Mouse (Mus musculus) liver, postnatal 0 days (tissue): ENCODE measurements at regions not wholly inside any gene's neighbourhood (a gene's known extent, or its start where the extent isn't known, plus 50 kb on each side); places are given as distances from the start of the nearest gene placed in this dataset.

Experiments used
- CTCF ChIP-seq: sonication (generic); IDR thresholded peaks from 2 replicates; pipeline ENCODE4 v1.5.1; 2016; ENCODE audit warnings: antibody characterized with exemption, low read depth
- EP300 ChIP-seq: IDR thresholded peaks from 2 replicates; pipeline ENCODE4 v1.6.1; 2016; ENCODE audit warnings: antibody characterized with exemption, low read depth, mild to moderate bottlenecking

- TF ChIP-seq CTCF (no peak), EP300 (no peak)
Observed at GRCm38 (mm10) chr10:56841973-56842372, 464.8 kb downstream of the Gja1 start.
